Mouse (Mus musculus): ENCODE data around the gene Shank2. TPM values are rescaled to one million over a fixed set of nuclear protein-coding genes. Genes with fewer than 3 reads are reported as not detected.

Gene Shank2
- total RNA-seq, 1 experiment from 2014 or later = not detected

- no peak for ATAC-seq (replicated peaks; ENCODE audit: insufficient number of reproducible peaks, low FRiP score, low TSS enrichment, poor library complexity, severe bottlenecking)
These were observed 21.8 kb downstream of the Shank2 start for GRCm38 (mm10) chr7:144023561-144023960.

DNA sequence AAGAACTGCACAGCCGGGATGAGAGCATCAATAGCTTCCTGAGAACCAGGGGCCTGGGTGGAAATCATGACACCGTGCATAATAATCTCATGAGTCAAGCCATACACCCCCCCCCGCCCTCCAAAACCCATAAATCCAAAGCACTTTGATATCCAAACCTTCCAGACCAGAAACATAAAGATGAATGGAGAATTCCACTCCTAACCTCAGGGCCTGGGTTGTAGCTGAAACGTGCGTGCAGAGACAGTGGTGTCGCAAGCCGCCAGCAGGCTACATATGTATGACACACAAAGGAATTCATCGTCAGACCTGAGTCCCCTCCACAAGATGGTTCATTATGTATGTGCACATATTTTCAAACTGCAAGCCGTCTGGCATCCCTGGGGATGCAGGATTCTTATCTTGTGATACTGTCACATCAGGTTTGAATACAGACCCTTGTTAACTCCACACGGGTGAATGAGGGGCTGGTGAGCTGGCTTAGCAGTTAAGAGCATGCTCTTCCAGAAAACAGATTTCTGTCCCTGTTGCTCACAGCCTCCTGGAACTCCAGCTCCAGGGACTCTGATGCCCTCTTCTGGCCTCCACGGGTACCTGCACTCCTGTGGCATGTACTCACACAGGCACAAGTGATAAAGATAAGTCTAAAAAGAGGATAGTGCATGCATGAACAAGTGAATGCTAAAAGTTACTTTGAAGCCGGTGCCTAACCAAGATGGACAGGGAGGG, 24.5 kb downstream of the Shank2 start:
- ATAC-seq (replicated peaks; ENCODE audit: insufficient number of reproducible peaks, low FRiP score, low TSS enrichment, poor library complexity, severe bottlenecking) = no peak

DNA sequence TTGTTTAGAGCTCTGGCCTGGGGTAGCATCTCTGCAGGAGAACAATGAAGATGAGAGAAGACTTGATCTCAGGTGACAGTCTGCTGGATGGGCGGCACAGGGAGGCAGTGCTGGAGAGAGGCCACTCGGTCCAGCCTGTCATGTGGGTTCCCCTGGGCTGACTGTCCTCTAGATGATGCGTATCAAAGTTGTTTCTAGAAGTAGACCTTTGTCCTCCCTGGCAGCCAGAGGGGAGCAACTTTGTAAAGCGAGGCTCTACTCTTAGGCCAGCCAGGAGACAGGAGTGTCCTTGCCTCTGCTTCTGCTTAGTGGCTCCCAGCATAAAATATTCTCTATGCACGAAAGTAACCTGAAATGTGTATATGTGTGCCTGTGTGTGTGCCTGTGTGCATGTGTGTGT, 27.5 kb downstream of the Shank2 start:
- no peak for ATAC-seq (replicated peaks; ENCODE audit: insufficient number of reproducible peaks, low FRiP score, low TSS enrichment, poor library complexity, severe bottlenecking)

DNA sequence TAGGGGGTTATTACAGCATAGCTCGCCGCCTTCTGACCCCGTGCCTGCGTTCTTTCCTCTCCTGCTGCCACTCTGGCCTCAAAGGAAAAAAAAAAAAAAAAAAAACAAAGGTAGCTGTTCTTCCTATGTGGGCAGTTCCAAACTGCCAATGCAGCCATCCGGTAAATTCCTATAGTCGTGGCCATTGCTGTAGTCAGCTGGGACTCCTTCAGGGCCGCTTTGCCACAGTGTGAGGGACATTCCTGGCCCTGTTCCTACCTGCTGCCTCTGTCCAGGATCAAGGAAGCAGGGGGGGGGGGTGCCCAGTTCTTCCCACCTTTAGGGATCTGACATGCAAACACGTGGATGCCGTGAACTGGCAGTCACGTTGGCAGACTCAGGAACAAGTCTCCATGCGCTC, 29.1 kb downstream of the Shank2 start:
- no peak for ATAC-seq (replicated peaks; ENCODE audit: insufficient number of reproducible peaks, low FRiP score, low TSS enrichment, poor library complexity, severe bottlenecking)

DNA sequence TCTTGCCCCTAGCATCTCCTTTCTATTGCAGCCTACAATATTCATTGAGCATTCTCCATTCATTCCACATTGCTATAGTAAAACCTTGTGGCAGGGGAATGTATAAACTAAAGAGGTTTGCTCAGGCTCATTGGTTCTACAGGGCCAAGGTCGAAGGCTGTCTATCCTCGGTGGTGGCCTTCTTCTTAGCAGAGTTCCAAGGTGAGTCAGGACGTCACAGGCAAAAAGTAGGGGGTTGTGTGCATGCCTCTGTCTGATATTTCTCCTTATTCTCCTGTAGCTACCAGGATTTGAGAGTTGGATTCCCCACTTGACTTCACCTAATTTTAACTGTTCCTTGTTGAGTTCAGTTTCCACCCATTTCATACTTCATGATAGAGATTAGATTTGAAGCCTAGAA, 29.9 kb downstream of the Shank2 start:
- ATAC-seq (replicated peaks; ENCODE audit: insufficient number of reproducible peaks, low FRiP score, low TSS enrichment, poor library complexity, severe bottlenecking) = no peak

- no peak for ATAC-seq (replicated peaks; ENCODE audit: insufficient number of reproducible peaks, low FRiP score, low TSS enrichment, poor library complexity, severe bottlenecking)
These were observed 35.8 kb downstream of the Shank2 start for GRCm38 (mm10) chr7:144037541-144037940.

DNA sequence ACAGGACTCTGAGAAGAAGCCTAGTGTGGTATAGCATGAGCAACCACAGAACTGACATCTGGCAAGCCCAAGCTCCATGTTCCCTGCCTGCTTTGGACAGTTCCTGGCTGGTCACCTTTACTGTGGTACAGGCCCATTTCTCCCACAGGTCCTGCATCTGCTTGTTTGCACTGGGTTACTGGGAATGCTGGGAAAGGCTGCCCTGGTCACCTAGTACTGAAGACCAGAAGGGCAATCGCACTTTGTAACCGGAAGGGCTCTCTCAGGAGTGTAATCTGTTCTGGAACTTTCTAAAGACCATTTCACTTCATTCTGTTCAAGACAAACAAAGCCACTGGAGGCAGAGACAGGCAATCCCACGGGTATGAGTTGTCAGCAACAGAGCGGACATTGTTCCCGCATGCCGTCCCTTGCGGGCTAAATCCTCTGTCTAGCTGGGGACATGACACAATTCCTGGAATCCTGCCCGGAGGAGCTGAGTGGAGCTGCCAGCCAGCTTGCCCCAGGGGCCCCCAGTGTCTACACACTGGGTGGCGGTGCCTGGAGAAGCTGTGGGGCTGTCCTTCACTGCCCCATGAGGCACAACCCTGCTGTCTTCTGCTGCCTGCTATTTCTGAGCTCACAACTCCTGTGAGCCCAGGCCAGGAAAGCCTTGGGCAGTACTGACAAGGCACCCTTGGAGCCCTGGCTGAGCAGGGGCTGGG, 36.4 kb downstream of the Shank2 start:
- ATAC-seq (replicated peaks; ENCODE audit: insufficient number of reproducible peaks, low FRiP score, low TSS enrichment, poor library complexity, severe bottlenecking) = no peak

DNA sequence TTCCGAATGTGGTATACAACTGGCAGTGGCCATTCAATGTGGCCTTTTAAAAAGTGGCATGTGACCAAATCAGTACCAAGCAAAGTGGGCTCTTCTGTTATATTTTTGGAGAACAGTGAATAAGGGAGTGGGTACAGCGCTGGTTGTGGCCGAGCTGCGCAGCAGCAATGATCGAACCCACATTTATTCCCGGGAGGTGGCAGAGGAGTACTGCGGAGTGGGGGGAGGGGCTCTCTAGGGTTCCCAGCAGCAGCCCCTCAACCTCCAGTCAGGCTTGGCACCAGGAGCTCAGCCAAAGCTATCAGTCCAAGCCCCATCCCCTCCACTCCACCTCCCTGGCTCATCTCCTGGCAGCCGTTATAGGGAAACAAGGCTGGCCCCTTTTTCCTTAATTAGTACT, 37.0 kb downstream of the Shank2 start:
- no peak for ATAC-seq (replicated peaks; ENCODE audit: insufficient number of reproducible peaks, low FRiP score, low TSS enrichment, poor library complexity, severe bottlenecking)

DNA sequence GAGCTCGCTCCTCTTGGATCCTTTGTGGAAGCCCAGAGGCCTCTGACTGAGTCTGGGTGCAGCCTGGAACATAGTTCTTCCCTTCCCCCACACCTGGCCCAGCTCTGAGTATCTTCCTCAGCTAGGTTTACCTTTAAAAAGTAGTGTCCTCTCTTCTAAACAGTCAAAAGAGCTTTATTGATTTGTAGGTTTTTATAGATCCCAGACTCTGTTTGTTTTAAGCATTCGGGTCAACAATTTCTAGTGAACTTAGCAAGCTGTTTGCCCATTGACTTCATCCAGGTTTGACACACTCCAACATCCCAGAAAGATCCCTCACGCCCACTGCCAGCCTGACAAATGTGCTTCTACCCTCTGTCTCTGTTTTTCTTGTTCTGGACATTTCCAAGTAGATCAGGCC, 38.6 kb downstream of the Shank2 start:
- no peak for ATAC-seq (replicated peaks; ENCODE audit: insufficient number of reproducible peaks, low FRiP score, low TSS enrichment, poor library complexity, severe bottlenecking)

DNA sequence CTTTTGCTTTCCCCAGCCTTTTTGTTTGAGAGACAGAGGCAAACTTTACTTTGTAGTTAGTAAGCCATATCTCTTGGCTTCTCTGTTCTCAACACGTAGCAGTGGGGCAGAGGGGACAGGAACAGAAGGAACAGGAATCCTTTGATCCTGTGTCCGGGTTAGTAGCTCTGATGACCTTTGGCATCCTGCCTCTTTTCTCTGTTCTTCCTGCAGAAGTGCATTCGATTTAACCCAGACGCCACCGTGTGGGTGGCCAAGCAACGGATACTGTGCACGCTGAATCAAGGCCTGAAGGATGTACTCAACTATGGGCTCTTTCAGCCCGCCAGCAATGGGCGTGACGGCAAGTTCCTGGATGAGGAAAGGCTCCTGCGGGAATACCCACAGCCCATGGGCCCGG, 50.3 kb downstream of the Shank2 start:
- ATAC-seq (replicated peaks; ENCODE audit: insufficient number of reproducible peaks, low FRiP score, low TSS enrichment, poor library complexity, severe bottlenecking) = no peak

DNA sequence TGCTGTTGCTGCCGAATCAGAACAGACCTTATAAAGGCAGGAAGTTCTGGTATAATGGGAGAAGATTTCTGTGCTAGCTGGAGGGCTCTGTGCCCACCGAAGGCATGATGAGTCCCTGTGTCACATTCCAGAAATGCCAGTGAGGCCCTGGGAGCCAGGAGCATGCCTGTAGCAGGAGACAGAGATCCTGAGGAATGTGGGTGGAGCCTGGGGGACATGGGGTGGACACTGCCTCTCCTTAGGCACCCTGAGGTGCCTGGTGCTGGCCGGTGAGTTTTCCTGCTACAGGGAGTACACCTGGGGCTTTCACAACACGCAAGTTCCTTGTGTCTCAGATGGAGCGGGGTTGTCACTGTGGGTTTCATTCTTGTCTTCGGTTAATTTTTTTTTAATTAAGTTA, 53.5 kb downstream of the Shank2 start:
- no peak for ATAC-seq (replicated peaks; ENCODE audit: insufficient number of reproducible peaks, low FRiP score, low TSS enrichment, poor library complexity, severe bottlenecking)

DNA sequence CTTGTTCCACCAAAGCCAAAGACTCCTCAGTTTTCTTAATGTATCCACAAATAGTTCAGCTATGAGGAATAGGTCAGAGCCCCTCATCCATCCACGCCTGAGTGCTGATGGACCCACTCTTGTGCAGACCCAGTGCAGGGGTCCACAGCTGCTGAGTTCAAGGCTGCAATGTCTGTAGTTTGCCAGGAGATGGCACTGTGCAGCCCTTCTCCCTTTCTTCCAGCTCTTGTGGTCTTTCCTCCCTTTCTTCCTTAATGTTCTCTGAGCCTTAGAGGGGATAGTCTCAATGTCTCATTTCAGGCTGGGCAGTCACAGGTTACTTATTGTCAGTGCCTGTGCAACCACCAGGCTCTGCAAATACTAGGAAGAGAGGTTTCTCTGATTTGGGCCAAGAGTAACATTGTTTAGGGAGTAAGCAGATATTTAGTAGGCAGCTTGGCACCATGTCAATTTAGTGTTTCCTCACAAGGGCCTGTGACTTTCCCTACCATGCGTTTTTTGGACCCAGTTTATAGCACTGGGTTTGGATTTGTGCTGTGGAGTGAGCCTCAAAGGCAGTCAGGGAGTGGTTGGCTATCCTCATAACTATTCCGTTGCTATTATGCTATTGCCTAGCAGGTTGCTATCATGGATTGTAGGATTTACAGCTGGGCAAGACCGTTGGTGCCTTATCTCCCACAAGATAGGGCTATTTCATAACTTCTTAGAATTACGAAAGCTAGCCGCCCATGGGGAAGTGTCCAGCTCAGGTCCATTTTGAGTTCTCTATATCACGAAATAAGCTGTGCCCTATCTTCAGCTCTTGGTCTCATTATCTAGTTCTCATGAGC, 54.2 kb downstream of the Shank2 start:
- ATAC-seq (replicated peaks; ENCODE audit: insufficient number of reproducible peaks, low FRiP score, low TSS enrichment, poor library complexity, severe bottlenecking) = no peak

DNA sequence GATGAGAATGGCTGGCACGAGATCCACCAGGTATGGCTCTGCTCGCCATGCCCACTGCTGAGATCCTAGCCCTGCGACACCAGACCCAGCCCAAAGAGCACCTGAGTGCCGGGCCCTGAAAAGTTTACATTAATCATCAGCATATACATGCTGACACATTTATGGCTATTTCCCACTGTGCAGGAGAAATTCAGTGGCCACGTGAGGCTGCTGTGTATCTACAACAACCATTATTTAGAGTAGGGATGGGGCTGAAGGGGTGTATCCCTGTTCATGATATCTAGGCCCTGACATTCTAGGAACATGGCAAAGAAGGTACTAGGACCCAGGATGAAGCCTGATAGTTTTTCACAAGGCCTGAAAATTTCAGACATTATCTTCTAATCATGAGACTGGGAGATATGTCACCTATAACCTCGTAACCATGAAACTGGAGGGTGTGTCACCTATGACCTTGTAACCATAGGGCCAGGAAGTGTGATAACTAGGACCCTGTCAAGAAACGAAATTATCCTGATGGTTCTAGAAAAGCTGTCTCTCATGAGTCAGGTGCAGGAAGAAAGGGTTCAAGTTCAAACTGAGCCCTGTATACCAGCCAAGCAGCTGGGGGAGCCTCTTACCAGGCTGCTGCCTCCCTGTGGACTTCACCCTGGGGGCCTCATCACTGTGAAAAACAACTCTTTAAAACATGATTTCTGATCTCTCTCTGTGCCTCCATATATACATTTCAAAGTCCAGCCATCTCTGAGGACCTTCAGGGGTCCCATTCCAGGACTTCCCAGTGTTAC, 68.6 kb downstream of the Shank2 start:
- ATAC-seq (replicated peaks; ENCODE audit: insufficient number of reproducible peaks, low FRiP score, low TSS enrichment, poor library complexity, severe bottlenecking) = no peak

DNA sequence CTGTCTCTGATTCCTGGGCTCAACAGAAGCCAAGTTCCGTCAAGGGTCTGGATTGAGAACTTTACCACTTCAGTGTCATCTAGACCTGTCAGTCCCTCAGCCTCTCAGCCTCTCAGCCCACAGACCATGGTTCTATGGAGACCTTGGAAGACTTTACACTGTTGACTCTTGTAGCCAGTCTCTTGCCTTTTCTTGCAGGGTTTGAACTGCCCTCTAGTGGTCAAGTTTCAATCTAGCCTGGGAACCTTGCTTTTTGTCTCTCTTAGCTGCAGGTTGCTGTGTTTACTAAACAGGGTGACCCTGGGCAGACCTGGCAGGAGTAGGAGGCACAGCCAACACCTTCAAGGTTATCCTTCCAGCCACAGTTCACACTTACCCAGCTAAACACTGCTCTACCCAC, 70.5 kb downstream of the Shank2 start:
- no peak for ATAC-seq (replicated peaks; ENCODE audit: insufficient number of reproducible peaks, low FRiP score, low TSS enrichment, poor library complexity, severe bottlenecking)

- no peak for ATAC-seq (replicated peaks; ENCODE audit: insufficient number of reproducible peaks, low FRiP score, low TSS enrichment, poor library complexity, severe bottlenecking)
These were observed 71.1 kb downstream of the Shank2 start for GRCm38 (mm10) chr7:144072856-144073255.

DNA sequence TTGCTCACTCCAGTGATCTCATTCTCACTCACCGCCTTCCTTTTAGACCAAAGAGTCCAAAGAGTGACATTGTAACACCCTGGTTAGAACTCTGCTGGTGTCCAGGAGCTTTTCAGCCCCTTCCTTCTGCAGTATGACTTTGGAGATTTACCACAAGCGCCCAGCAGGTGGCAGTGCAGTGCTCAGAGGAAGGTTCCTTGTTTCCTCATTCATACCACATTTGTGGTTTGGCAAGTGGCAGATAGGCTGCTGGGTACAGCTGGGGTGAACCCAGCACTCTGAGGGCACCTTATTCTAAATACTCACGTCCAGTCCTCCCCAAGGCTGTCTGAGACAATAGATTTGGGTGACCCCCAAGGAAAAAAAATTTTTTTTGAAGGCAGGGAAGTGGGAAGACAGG, 73.0 kb downstream of the Shank2 start:
- peak; percentile 53 for ATAC-seq (replicated peaks; ENCODE audit: insufficient number of reproducible peaks, low FRiP score, low TSS enrichment, poor library complexity, severe bottlenecking)

DNA sequence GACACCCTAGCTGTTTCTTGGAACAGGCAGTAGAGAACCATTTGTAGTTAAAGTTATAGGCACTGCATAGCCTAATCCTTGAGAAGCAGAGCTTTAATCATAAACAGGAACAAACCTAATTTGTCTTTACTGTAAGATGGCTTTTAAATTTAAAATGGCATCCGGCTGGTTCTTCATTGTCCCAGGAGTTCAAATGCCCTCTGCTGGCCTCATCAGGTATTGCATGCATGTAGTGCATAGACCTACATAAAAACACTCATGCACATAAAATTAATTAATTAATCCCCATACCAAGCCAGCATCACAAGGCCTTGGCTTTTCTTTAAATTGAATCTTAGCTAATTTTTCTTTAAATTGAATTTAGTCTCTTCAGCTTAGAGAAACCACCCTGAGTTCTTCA, 76.9 kb downstream of the Shank2 start:
- ATAC-seq (replicated peaks; ENCODE audit: insufficient number of reproducible peaks, low FRiP score, low TSS enrichment, poor library complexity, severe bottlenecking) = no peak

- ATAC-seq (replicated peaks; ENCODE audit: insufficient number of reproducible peaks, low FRiP score, low TSS enrichment, poor library complexity, severe bottlenecking) = no peak
These were observed 78.1 kb downstream of the Shank2 start for GRCm38 (mm10) chr7:144079861-144080260.

DNA sequence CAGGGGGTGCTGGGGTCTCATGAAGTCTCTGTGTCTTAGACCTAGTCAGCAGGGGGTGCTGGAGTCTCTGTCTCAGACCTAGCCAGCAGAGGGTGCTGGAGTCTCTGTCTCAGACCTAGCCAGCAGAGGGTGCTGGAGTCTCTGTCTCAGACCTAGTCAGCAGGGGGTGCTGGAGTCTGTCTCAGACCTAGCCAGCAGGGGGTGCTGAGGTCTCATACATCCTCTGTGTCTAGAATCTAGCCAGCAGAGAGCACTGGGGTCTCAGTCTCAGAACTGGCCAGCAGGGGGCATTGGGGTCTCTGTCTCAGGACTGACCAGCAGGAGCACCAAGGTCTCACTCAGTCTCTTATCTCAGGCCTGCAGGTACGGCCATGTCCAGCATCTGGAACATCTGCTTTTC, 79.7 kb downstream of the Shank2 start:
- no peak for ATAC-seq (replicated peaks; ENCODE audit: insufficient number of reproducible peaks, low FRiP score, low TSS enrichment, poor library complexity, severe bottlenecking)
